Mouse (Mus musculus) embryonic facial prominence, embryonic 12.5 days (tissue): ENCODE data around the gene Ankrd34a. TPM values are rescaled to one million over a fixed set of nuclear protein-coding genes. Genes with fewer than 3 reads are reported as not detected.

ENCODE experiments used
- ATAC-seq: fragments of 200-750 bp; cut with Nextera tagmentation; 2 replicates; pipeline ENCODE4 v1.8.0; 2017; ENCODE audit not compliant: insufficient number of reproducible peaks, insufficient read depth, low FRiP score, low TSS enrichment
- H3K27ac ChIP-seq: fragments of 300-500 bp; sonication (generic); 2 replicates; pipeline ENCODE4 v1.5.1; 2016; ENCODE audit warnings: mild to moderate bottlenecking
- H3K27me3 ChIP-seq: fragments of 300-500 bp; sonication (generic); 2 replicates; pipeline ENCODE4 v1.6.1; 2016; ENCODE audit warnings: mild to moderate bottlenecking, moderate library complexity
- H3K36me3 ChIP-seq: fragments of 300-500 bp; sonication (generic); 2 replicates; pipeline ENCODE4 v1.6.1; 2016; ENCODE audit warnings: mild to moderate bottlenecking
- H3K4me1 ChIP-seq: fragments of 300-500 bp; sonication (generic); 2 replicates; pipeline ENCODE4 v1.6.1; 2016
- H3K4me2 ChIP-seq: fragments of 300-500 bp; sonication (generic); replicated peaks from 2 replicates; pipeline ENCODE4 v1.6.1; 2016; ENCODE audit warnings: mild to moderate bottlenecking, moderate library complexity
- H3K4me3 ChIP-seq: fragments of 300-500 bp; sonication (generic); 2 replicates; pipeline ENCODE4 v1.5.1; 2016; ENCODE audit warnings: mild to moderate bottlenecking
- H3K9ac ChIP-seq: fragments of 300-500 bp; sonication (generic); 2 replicates; pipeline ENCODE4 v1.6.1; 2016; ENCODE audit warnings: mild to moderate bottlenecking, moderate library complexity
- H3K9me3 ChIP-seq: fragments of 300-500 bp; sonication (generic); 2 replicates; pipeline ENCODE4 v1.6.1; 2016; ENCODE audit warnings: mild to moderate bottlenecking, moderate library complexity
- WGBS: fragments of 180-500 bp; shearing (Covaris S2); methylation state at CpG from one replicate; pipeline ENCODE4 v1.1.7; 2016; 5-methylcytosine and 5-hydroxymethylcytosine counted together
- polyA plus RNA-seq: library from polyadenylated mRNA; unstranded; fragments of >200 nt; fragmentation: Nextera tagmentation; extraction: Ambion mirVana; gene quantifications from 2 replicates; pipeline ENCODE4 v1.2.1, GENCODE M21; 2016

Ankrd34a gene
- polyA plus RNA-seq, 1 experiment from 2014 or later, result 2.3 TPM

DNA sequence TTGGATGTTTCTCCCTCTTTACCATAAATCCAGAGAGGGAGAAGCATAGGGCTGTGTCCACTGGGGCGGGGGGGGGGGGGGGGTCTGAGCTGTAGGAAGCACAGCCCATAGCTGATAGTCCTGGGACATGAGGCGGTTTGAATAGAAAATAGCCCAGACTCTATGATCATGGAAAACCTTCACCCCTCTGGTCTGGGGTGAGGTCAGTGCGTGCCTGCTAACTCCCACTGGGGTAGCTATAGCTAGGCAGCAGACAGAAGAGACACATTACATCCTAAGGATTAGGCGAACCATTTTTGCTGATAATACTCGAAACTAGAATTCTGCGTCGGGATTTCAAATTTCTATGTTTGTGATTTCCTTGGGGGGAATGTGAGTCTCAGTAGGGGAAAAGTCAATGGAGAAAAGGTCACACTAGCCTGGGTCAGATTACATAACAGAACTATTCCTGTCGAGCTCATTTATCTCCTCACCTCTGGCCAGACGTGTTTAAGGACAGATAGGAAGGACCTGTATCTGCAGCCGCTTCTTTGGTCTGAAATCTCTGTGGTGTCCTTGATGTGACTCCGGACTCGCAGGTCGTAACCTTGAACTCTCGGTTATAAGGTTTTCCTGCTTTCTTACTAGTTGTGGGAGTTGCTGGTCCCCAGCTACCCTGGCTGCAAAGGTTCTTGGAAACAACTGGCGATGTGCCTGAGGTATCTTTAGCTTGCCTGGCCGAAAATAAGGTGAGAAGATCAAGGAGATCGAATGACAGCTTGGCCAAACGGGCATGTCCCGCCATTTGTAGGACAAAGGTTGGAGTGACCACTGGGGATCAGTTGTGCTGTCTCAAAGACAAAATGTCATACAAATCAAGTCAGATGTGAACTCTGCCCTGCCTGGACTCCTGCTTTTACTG lies 22.6 kb upstream of the Ankrd34a start:
- H3K4me3 ChIP-seq, result no peak overlapping the region

DNA sequence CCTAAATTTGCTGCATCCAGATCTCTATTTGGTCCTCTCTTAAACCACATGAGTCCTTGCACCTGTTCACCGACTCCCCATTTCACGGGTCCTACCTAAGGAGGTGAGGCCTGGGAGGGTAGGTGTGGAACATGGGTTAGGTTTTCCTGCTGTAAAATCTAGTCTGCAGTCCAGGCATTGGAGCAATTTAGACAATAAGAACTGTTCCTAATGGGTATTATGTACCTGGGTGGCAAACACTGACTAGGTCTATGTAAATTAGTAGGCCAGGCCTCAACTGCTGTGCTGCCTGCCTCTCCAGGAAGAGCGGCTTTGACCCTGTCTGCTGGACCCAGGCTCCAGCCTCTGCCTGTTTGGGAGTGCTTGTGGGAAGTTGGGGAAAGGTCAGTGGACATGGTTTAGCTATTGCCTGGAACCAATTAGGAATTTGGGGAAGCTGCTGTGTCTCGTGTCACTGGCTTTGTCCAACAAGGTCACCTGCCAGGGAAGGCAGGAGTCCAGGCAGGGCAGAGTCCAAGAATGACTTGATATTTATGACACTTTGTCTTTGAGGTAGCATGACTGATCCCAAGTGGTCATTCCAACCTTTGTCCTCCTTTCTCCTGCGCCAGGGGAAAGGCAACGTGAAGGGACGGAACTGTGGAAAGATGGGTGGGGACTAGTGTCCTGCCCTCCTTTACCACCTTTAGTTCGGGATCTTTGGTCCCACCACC lies 21.0 kb upstream of the Ankrd34a start:
- no peak overlapping the region for H3K27ac ChIP-seq
- no peak overlapping the region for H3K9ac ChIP-seq
- H3K36me3 ChIP-seq, result no peaks in the 10 kb centered on the region
- no peak overlapping the region for H3K4me2 ChIP-seq
- no peaks in the 10 kb centered on the region for H3K27me3 ChIP-seq
- H3K4me3 ChIP-seq, result no peak overlapping the region
- 82% methylated on average over 8 of the region's 8 CpGs for WGBS
- H3K4me1 ChIP-seq, result peaks cover 17% of the 10 kb centered on the region
- no peaks in the 10 kb centered on the region for H3K9me3 ChIP-seq
- no peak for ATAC-seq

More for the DNA sequence above, 22.6 kb upstream of the Ankrd34a start:
- no peak overlapping the region for H3K9ac ChIP-seq
- no peak overlapping the region for H3K27ac ChIP-seq
- no peaks in the 10 kb centered on the region for H3K9me3 ChIP-seq
- H3K4me1 ChIP-seq, result peaks cover 15% of the 10 kb centered on the region
- no peaks in the 10 kb centered on the region for H3K36me3 ChIP-seq
- no peak for ATAC-seq
- WGBS, result 63% methylated on average over 18 of the region's 19 CpGs
- no peak overlapping the region for H3K4me2 ChIP-seq
- H3K27me3 ChIP-seq, result no peaks in the 10 kb centered on the region

DNA sequence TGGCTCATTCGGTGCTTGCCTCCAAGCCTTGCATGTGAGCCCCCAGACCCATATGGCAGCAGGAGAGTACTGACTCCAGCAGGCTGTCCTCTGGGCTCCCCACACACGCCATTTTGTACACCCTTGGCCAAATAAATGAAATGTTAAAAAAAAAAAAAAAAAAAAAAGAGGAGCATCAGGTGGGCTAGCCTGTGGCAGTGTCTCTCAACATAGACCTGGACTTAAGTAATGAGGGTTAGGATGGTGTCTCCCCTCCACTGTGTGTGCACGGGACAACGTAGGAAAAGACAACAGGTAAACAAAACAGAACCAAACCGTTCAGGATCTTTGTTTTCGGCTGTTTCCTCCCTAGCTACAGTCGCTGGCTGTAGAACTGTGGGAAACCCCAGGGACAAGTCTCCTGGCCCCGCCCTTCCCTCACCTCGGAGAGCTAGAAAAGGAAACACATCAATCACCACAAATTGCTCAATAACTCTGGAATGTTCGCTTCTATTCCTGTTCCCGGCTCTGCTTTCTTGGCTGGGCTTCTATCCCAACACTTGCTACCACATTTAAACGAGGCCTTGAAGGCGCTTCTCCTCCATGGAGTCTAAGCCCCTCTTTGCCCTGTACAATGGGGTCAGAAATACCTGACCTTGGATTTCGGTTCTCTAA lies 20.3 kb upstream of the Ankrd34a start:
- peaks cover 19% of the 10 kb centered on the region for H3K4me1 ChIP-seq
- no peaks in the 10 kb centered on the region for H3K9me3 ChIP-seq
- no peaks in the 10 kb centered on the region for H3K27me3 ChIP-seq
- H3K4me2 ChIP-seq, result peak overlapping the region; percentile 38
- 52% methylated on average over 14 of the region's 14 CpGs for WGBS
- no peak overlapping the region for H3K9ac ChIP-seq
- peak overlapping the region; percentile 9; the same call in 1 of the 2 replicates for H3K4me3 ChIP-seq
- H3K36me3 ChIP-seq, result no peaks in the 10 kb centered on the region
- no peak for ATAC-seq
- peak overlapping the region; percentile 80 for H3K27ac ChIP-seq

DNA sequence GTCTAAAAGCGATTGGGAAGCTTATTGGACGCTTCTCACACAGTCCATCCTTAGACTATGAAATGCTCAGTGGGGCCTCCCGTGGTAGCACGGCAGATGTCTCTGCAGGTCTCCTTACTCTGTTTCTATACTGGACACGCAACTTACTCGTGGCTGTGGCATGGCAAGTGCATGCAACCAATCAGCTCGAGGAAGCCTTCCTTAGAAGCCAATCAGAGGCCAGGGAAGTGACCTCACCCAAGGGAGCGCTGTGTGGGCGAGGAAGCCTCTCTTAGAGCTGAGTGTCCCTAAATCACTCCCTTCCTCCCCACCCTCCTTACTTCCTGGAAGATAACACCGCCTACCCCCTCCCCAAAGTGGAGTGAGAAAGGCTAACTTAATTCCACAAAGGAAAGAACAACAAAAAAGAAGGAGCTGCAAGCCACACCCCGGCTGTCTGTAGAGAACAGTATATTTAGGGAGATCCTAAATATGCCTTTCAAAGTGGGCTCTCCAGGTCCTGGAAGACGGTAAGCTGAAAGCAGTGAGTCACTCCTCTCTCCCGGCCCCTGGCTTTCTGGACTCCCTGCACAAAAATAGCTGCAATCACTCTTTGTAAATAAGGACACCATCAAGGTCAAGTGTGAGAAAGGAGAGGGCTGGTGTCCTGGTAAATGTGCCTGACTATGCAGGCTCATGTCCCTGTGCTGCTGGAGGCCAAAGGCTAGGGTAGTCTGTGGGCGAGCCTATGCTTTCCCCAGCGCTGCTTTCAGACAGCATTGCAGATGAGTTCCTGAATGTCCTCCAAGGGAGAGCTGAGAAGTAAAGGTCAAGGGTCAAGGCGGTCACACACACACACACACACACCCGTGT lies 19.5 kb upstream of the Ankrd34a start, which contains the start of gene Gm16253:
TSS of gene Gm16253 (plus strand) at position 295 of the 852 bp plus-strand sequence.
- WGBS, result 28% methylated on average over 17 of the region's 17 CpGs
- peaks cover 19% of the 10 kb centered on the region for H3K4me1 ChIP-seq
- no peak within 1 kb of the TSS for H3K9ac ChIP-seq
- peak within 1 kb of the TSS; percentile 9 for H3K4me3 ChIP-seq
- H3K9me3 ChIP-seq, result no peaks in the 10 kb centered on the region
- peak within 1 kb of the TSS; percentile 80 for H3K27ac ChIP-seq
- peak within 1 kb of the TSS; percentile 38 for H3K4me2 ChIP-seq
- H3K36me3 ChIP-seq, result no peaks in the 10 kb centered on the region
- ATAC-seq, result peak; percentile 77
- H3K27me3 ChIP-seq, result no peaks in the 10 kb centered on the region

DNA sequence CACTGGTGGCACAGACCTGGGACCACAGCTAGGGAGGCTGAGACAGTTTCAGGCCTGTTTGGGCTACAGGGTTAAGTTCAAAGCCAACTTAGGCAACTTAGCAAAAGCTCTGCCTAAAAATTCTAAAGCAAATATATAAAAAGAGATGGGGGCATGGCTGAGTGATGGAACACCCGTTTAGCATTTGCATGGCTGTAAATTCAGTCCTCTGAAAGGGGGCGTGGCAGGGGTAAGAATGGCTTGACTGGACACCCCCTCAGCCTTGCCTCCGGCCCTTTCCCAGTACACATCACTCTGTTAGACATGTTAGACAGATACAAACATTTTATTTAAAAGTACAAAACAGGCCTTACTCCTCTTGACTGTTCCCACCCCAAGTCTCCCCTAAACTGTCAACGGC lies 18.9 kb upstream of the Ankrd34a start:
- H3K9me3 ChIP-seq, result no peaks in the 10 kb centered on the region
- ATAC-seq, result no peak
- H3K4me2 ChIP-seq, result no peak overlapping the region
- H3K27ac ChIP-seq, result peak overlapping the region; percentile 80
- H3K36me3 ChIP-seq, result no peaks in the 10 kb centered on the region
- WGBS, result 84% methylated on average over 4 of the region's 4 CpGs
- no peaks in the 10 kb centered on the region for H3K27me3 ChIP-seq
- no peak overlapping the region for H3K4me3 ChIP-seq
- peaks cover 19% of the 10 kb centered on the region for H3K4me1 ChIP-seq
- no peak overlapping the region for H3K9ac ChIP-seq

DNA sequence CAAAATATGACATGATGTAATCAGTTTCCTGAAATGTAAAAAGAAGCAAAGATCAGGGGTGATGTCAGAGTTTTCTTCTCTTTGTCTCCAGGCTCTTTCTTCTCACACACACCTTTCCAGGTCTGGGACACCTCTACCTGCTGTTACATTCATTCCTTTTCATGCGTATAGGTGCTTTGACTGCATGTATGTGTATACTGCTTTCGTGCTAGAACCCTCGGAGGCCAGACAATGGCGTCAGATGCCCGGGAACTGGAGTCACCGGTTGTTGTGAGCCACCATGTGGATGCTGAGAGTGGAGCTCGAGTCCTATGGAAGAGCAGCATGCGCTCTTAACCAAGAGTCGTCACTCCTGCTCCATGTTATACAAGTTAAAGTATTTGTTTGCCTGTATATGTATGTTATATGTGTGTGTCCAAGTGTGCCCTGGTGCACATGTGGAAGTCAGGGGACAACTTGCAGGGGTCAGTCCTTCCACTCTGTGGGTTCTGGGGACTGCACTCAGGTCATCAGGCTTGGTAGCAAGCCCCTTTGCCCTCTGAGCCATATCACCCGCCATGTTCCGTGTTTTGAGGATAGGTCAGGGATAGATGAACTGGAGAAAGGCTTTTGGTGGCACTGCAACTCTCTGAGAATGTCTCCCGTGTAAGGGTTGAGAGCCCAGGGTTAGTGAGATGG lies 17.7 kb upstream of the Ankrd34a start:
- no peak overlapping the region for H3K9ac ChIP-seq
- peaks cover 19% of the 10 kb centered on the region for H3K4me1 ChIP-seq
- ATAC-seq, result no peak
- H3K4me3 ChIP-seq, result no peak overlapping the region
- no peak overlapping the region for H3K4me2 ChIP-seq
- H3K36me3 ChIP-seq, result no peaks in the 10 kb centered on the region
- no peaks in the 10 kb centered on the region for H3K9me3 ChIP-seq
- H3K27me3 ChIP-seq, result no peaks in the 10 kb centered on the region
- 77% methylated on average over 12 of the region's 12 CpGs for WGBS
- no peak overlapping the region for H3K27ac ChIP-seq

DNA sequence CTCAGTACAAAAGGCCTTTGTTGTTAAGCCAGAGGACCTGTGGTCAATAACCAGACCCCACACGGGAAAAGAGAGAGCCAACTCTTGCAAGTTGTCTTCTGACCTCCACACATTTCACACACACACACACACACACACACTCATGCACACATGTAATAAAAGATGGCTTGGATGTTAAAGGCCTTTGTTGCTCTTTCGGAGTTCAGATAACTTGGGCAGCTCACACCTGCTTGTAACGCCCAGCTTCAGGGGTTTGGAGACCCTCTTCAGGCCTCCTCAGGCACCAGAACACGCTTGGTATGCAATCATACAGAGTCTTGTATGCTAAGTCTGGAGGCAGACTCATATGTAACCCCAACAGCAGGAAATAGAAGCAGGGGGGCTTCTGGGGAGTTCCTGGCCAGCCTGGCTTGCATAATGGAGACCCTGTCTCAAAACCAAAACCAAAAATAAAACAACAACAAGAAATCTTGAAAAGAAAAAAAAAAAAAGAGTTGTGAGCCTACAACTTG lies 17.1 kb upstream of the Ankrd34a start:
- H3K27ac ChIP-seq, result no peak overlapping the region
- H3K36me3 ChIP-seq, result no peaks in the 10 kb centered on the region
- H3K9ac ChIP-seq, result no peak overlapping the region
- H3K4me2 ChIP-seq, result no peak overlapping the region
- H3K27me3 ChIP-seq, result no peaks in the 10 kb centered on the region
- WGBS, result 80% methylated on average over 4 of the region's 4 CpGs
- no peak overlapping the region for H3K4me3 ChIP-seq
- peaks cover 16% of the 10 kb centered on the region for H3K4me1 ChIP-seq
- ATAC-seq, result no peak
- H3K9me3 ChIP-seq, result no peaks in the 10 kb centered on the region

DNA sequence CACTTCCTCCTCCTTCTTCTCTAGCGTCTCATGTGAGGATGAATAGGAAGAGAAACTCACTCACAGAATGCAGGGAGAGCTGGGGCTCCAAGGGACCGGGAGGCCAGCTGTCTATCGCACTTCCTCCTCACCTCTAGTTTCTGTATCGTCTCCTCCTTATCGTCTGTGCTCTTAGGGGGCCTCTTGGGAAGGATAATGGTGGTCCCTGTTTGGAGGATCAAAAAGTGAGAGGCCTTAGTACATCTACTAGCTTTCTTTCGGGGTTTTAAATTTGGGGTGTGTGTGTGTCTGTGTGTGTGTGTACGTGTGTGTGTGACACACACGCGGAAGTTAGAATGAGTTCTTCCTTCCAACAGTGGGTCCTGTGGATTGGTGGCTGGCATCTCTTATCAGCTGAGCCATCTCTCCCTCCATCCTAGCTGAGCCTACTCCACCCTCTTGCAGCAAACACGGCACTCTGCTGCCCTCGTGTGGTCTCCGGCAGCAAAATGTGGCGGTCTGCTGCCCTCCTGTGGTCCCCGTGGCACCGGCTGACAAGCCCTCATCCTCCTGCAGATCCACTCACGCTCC lies 16.5 kb upstream of the Ankrd34a start:
- ATAC-seq, result peak; percentile 35; the same call in 1 of the 2 replicates
- H3K27ac ChIP-seq, result no peak overlapping the region
- peak overlapping the region; percentile 49 for H3K4me2 ChIP-seq
- H3K4me1 ChIP-seq, result peaks cover 16% of the 10 kb centered on the region
- peak overlapping the region; percentile 12; the same call in 1 of the 2 replicates for H3K4me3 ChIP-seq
- 0 out of 2 replicates have a peak overlapping the region, but pooled peaks have one; percentile 17 for H3K9ac ChIP-seq
- H3K27me3 ChIP-seq, result no peaks in the 10 kb centered on the region
- H3K36me3 ChIP-seq, result no peaks in the 10 kb centered on the region
- WGBS, result 13% methylated on average over 16 of the region's 16 CpGs
- H3K9me3 ChIP-seq, result no peaks in the 10 kb centered on the region

DNA sequence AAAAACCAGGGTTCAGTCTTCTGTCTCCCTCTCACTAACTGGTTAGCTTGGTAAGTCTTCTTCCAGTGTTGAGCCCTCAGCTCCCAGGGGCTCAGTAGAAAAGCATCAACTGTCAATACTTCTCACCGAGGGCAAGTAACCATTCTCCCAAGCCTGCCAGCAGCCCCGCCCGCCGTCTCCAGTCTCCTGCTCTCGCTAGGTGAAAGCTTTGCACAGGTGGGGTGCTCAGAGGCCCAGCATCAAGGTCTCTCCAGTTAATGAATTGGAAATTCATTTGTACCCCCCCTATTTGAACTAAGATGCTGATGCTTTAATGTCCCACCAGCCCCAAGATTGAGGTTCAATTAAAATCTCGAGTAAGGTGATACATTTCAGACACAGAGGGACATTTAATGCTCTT lies 15.3 kb upstream of the Ankrd34a start:
- Histone ChIP-seq H3K9ac (no peak overlapping the region), H3K4me3 (no peak overlapping the region), H3K36me3 (no peaks in the 10 kb centered on the region), H3K4me1 (peaks cover 16% of the 10 kb centered on the region), H3K9me3 (no peaks in the 10 kb centered on the region), H3K27ac (no peak overlapping the region), H3K4me2 (peak overlapping the region; percentile 49), H3K27me3 (no peaks in the 10 kb centered on the region)
- 52% methylated on average over 6 of the region's 6 CpGs for WGBS
- no peak for ATAC-seq

GRCm38 (mm10) chr3:96581771-96582515 lies 14.5 kb upstream of the Ankrd34a start:
- WGBS, result 82% methylated on average over 16 of the region's 16 CpGs
- Histone ChIP-seq H3K4me2 (no peak overlapping the region), H3K36me3 (no peaks in the 10 kb centered on the region), H3K9ac (no peak overlapping the region), H3K4me3 (no peak overlapping the region), H3K9me3 (no peaks in the 10 kb centered on the region), H3K4me1 (peaks cover 9% of the 10 kb centered on the region), H3K27ac (no peak overlapping the region), H3K27me3 (no peaks in the 10 kb centered on the region)
- no peak for ATAC-seq
